Mouse (Mus musculus): ENCODE measurements around the gene Anapc13. TPM values are rescaled to one million over a fixed set of nuclear protein-coding genes. Genes with fewer than 3 reads are reported as not detected.

Anapc13 gene
- polyA plus RNA-seq, 1 experiment: 145 TPM

DNA sequence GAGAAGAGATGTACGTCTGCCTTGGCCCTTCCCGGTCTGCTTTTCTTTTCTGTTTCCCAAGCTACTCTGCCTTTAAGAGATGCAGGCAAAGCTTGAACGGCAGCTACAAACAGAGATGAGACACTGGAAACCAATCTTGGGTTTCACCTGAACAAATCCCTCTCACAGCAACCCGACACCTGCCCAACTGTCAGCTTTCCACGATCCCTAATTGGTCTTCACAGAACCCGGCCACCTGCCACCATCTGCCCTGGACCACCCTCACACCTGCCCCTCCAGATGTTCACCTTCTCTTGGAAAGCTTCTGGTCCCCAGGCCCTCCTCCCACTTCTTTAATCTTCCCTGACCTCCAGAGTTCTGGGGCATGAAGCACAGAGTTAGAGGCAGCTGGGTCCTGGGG is 42.0 kb downstream of the Anapc13 start:
- TF ChIP-seq POLR2A (IDR thresholded peaks at IDR 0.05; ENCODE audit: extremely low read depth, insufficient read depth, low read length) (no peak), CTCF (IDR thresholded peaks at IDR 0.05; ENCODE audit: extremely low read depth, insufficient read depth, low read length) (no peak)
- Histone ChIP-seq H3K27ac (ENCODE audit: insufficient read depth, low read length) (no peak overlapping the region), H3K4me3 (ENCODE audit: insufficient read depth, low read length) (no peak overlapping the region), H3K4me1 (ENCODE audit: control insufficient read depth, insufficient read depth, low read length) (no peaks in the 10 kb centered on the region)

DNA sequence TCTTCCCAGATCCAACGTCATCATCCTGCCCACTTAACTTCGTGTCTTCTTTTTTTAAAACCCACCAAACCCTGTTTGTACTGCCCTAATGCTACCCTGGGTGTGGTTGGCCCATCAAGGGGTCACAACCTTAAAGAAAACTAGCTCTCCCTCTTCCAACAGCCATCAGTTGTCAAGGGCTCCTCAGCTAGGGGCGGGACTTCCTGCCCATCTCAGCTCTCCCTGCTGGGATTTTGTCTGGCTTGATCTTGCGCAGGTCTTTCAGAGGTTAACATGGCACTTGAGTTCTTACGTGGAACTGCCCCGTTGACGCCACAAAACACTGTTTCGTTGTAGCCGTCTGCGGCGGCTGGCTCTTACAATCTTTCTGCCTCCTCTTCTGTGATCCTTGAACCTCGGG is 42.8 kb downstream of the Anapc13 start:
- TF ChIP-seq POLR2A (IDR thresholded peaks at IDR 0.05; ENCODE audit: extremely low read depth, insufficient read depth, low read length) (no peak), CTCF (IDR thresholded peaks at IDR 0.05; ENCODE audit: extremely low read depth, insufficient read depth, low read length) (no peak)
- H3K27ac ChIP-seq (ENCODE audit: insufficient read depth, low read length): no peak overlapping the region
- H3K4me1 ChIP-seq (ENCODE audit: control insufficient read depth, insufficient read depth, low read length): no peaks in the 10 kb centered on the region
- no peak overlapping the region for H3K4me3 ChIP-seq (ENCODE audit: insufficient read depth, low read length)

DNA sequence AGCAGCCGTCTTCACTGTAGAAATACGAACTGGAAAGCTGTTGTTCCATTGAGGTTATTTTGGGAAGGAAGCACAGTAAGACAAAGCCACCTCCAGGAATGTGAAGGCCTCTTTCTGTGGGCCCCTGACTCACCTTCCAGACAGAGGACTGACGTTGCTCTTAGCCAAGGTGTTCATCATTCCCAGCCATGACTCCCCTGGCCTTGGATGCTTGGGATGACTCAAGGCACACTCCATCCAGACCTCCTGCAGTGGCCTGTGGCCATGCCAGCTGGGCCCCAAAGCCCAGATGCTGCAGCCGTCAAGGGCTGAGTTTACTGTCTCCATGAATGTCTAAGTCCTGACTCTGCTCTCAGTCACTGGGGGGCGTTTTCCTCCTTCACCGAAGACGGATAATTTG is 47.3 kb downstream of the Anapc13 start:
- no peak overlapping the region for H3K4me3 ChIP-seq (ENCODE audit: insufficient read depth, low read length)
- H3K4me1 ChIP-seq (ENCODE audit: control insufficient read depth, insufficient read depth, low read length): no peaks in the 10 kb centered on the region
- H3K27ac ChIP-seq (ENCODE audit: insufficient read depth, low read length): no peak overlapping the region
- TF ChIP-seq CTCF (IDR thresholded peaks at IDR 0.05; ENCODE audit: extremely low read depth, insufficient read depth, low read length): no peak
- TF ChIP-seq POLR2A (IDR thresholded peaks at IDR 0.05; ENCODE audit: extremely low read depth, insufficient read depth, low read length): no peak

DNA sequence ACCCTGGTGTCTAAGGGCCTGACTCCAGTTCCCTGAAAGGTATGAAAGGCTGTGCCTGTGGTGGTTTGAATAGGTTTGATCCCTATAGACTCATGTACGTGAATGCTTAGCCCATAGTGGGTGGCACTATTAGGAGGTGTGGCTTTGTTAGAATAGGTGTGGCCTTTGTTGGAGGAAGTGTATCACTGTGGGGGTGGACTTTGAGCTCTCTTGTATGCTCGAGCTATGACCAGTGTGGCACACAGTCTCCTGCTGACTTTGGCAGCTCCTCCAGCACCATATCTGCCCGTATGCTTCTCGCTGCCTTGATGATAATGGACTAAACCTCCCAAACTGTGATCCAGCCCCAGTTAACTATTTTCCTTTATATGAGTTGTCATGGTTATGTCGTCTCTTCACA is 49.8 kb downstream of the Anapc13 start:
- TF ChIP-seq POLR2A (IDR thresholded peaks at IDR 0.05; ENCODE audit: extremely low read depth, insufficient read depth, low read length): no peak
- TF ChIP-seq CTCF (IDR thresholded peaks at IDR 0.05; ENCODE audit: extremely low read depth, insufficient read depth, low read length): no peak
- Histone ChIP-seq H3K27ac (ENCODE audit: insufficient read depth, low read length) (no peak overlapping the region), H3K4me3 (ENCODE audit: insufficient read depth, low read length) (no peak overlapping the region), H3K4me1 (ENCODE audit: control insufficient read depth, insufficient read depth, low read length) (no peaks in the 10 kb centered on the region)

DNA sequence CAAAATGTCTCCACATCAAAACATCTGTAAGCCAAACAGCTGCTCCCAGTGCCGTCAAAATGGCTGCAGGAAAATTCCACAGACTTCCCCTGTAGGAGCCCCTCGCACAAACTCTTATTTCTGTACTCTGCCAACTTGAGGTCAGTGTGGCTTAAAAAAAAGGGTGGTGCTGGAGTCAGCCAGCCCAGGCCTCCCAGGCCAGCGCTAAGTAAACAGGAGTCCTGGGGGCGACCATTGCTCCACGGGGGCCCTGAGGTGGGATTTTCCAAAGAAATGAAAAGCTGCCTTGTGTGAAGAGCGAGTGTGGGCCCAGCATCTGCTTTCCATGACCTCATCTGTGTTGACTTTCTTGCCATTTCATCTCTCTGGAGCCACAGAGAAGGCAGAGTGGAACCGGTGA is 55.4 kb downstream of the Anapc13 start:
- Histone ChIP-seq H3K4me3 (ENCODE audit: insufficient read depth, low read length) (no peak overlapping the region), H3K27ac (ENCODE audit: insufficient read depth, low read length) (no peak overlapping the region), H3K4me1 (ENCODE audit: control insufficient read depth, insufficient read depth, low read length) (no peaks in the 10 kb centered on the region)
- TF ChIP-seq CTCF (IDR thresholded peaks at IDR 0.05; ENCODE audit: extremely low read depth, insufficient read depth, low read length) (no peak), POLR2A (IDR thresholded peaks at IDR 0.05; ENCODE audit: extremely low read depth, insufficient read depth, low read length) (no peak)

Other genes starting within 250 kb of the Anapc13 start
- gene Ky, start 120.5 kb upstream of the Anapc13 start, polyA plus RNA-seq (2012; rRNA removed): 2.0 and 2.1 TPM in 2 replicates
- gene Cep63, start 238 bp downstream of the Anapc13 start, polyA plus RNA-seq (2012; rRNA removed): 36.7 and 37.8 TPM in 2 replicates
- 13.3 and 16.1 TPM in 2 replicates for gene Amotl2, start 90.4 kb downstream of the Anapc13 start, polyA plus RNA-seq (2012; rRNA removed)
- 28.8 and 30.8 TPM in 2 replicates for gene Ryk, start 208.6 kb downstream of the Anapc13 start, polyA plus RNA-seq (2012; rRNA removed)

All from cortical plate, adult 2 months (tissue).